Mouse (Mus musculus): ENCODE measurements around the gene Sh3bp4. TPM values are rescaled to one million over a fixed set of nuclear protein-coding genes. Genes with fewer than 3 reads are reported as not detected.

The Sh3bp4 gene
- polyA plus RNA-seq, 1 experiment from 2014 or later: 7.6 TPM

DNA sequence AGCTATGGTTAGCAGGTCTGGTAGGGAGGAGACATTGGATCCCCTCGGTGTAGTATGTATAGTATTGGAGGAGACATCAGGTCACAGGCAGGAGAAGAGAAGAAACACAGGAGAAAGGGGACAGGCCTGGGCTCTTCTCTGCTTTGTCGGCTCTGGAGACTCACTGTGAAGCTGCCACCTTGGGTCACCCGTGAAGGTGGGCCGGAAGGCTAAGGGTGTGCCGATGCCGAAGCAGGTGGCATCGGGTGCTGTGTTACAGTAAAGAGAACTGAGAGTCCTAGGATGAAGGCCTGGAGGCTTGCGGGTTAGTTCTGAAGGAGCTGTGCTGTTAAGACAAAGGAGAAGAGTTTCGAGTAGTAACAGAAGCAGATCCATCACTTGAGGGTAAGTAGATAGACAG lies 6.6 kb downstream of the Sh3bp4 start:
- DNase-seq (ENCODE audit: low spot score) (no peak), ATAC-seq (ENCODE audit: low FRiP score, low TSS enrichment) (no peak)
- Histone ChIP-seq H3K9me3 (ENCODE audit: control insufficient read depth, low read length) (no peaks in the 10 kb centered on the region), H3K4me1 (replicated peaks; ENCODE audit: control insufficient read depth, insufficient read depth) (peaks cover 3% of the 10 kb centered on the region; the same call in 1 of the 2 replicates), H3K27me3 (ENCODE audit: control insufficient read depth, insufficient read depth, low read length) (no peaks in the 10 kb centered on the region), H3K27ac (replicated peaks) (no peak overlapping the region), H3K9ac (ENCODE audit: low read length) (no peak overlapping the region), H3K4me2 (replicated peaks; ENCODE audit: low read depth) (no peak overlapping the region), H3K36me3 (ENCODE audit: control insufficient read depth, insufficient read depth, low read length) (no peaks in the 10 kb centered on the region), H3K4me3 (ENCODE audit: low read depth, low read length) (no peak overlapping the region)
- 81% methylated on average over 9 of the region's 9 CpGs for WGBS
- no peak for TF ChIP-seq EP300 (optimal IDR thresholded peaks at IDR 0.05)
- no peak for TF ChIP-seq CTCF (IDR thresholded peaks at IDR 0.05; ENCODE audit: low read depth)

DNA sequence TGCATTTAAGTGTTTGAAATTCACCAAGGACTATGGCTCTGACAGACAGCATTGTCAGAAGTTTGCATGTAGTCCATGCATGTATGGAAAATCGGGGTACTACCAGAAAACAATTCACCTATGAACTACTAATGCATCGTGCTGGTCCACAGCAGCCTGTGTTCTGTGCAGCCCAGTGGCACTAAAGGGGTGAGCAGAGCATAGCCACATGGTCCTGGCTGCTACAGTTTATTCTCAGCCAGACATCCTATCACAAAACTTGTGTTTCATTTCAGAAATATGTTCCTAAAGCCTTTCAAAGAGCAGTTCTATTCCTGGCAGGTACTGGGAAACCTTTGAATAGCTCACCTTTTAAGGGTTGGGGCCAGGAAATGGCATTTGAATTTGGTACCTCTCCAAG lies 8.0 kb downstream of the Sh3bp4 start:
- DNase-seq (ENCODE audit: low spot score): no peak
- TF ChIP-seq EP300 (optimal IDR thresholded peaks at IDR 0.05) (no peak), CTCF (IDR thresholded peaks at IDR 0.05; ENCODE audit: low read depth) (no peak)
- no peak for ATAC-seq (ENCODE audit: low FRiP score, low TSS enrichment)
- H3K27ac ChIP-seq (replicated peaks): no peak overlapping the region
- no peaks in the 10 kb centered on the region; the same call in 1 of the 2 replicates for H3K4me1 ChIP-seq (replicated peaks; ENCODE audit: control insufficient read depth, insufficient read depth)
- H3K9ac ChIP-seq (ENCODE audit: low read length): no peak overlapping the region
- H3K9me3 ChIP-seq (ENCODE audit: control insufficient read depth, low read length): no peaks in the 10 kb centered on the region
- no peak overlapping the region for H3K4me2 ChIP-seq (replicated peaks; ENCODE audit: low read depth)
- no peaks in the 10 kb centered on the region for H3K36me3 ChIP-seq (ENCODE audit: control insufficient read depth, insufficient read depth, low read length)
- H3K27me3 ChIP-seq (ENCODE audit: control insufficient read depth, insufficient read depth, low read length): no peaks in the 10 kb centered on the region
- H3K4me3 ChIP-seq (ENCODE audit: low read depth, low read length): no peak overlapping the region
- WGBS: 69% methylated on average over 2 of the region's 2 CpGs

DNA sequence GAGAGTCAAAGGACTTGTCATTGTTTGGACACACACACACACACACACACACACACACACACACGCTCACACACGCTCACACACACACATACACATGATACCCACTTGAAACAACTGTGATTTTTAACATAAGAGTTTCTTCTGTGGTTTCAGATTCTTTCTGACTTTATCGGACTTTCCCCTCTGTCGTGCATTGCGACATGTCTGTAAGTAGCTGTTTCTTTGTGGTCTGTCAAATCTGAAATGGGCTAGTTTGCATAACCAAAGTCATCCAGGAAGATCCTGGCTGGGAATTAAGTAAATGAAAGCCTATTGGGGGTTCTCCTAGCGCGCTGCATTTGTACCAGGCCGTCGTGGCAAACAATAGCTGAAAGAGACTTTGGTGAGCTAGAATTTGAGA lies 8.5 kb downstream of the Sh3bp4 start:
- DNase-seq (ENCODE audit: low spot score): no peak
- Histone ChIP-seq H3K27ac (replicated peaks) (no peak overlapping the region), H3K9me3 (ENCODE audit: control insufficient read depth, low read length) (no peaks in the 10 kb centered on the region), H3K9ac (ENCODE audit: low read length) (no peak overlapping the region), H3K4me2 (replicated peaks; ENCODE audit: low read depth) (no peak overlapping the region), H3K27me3 (ENCODE audit: control insufficient read depth, insufficient read depth, low read length) (no peaks in the 10 kb centered on the region), H3K36me3 (ENCODE audit: control insufficient read depth, insufficient read depth, low read length) (no peaks in the 10 kb centered on the region), H3K4me3 (ENCODE audit: low read depth, low read length) (no peak overlapping the region), H3K4me1 (replicated peaks; ENCODE audit: control insufficient read depth, insufficient read depth) (no peaks in the 10 kb centered on the region; the same call in 1 of the 2 replicates)
- 58% methylated on average over 9 of the region's 9 CpGs for WGBS
- no peak for ATAC-seq (ENCODE audit: low FRiP score, low TSS enrichment)
- no peak for TF ChIP-seq EP300 (optimal IDR thresholded peaks at IDR 0.05)
- no peak for TF ChIP-seq CTCF (IDR thresholded peaks at IDR 0.05; ENCODE audit: low read depth)

DNA sequence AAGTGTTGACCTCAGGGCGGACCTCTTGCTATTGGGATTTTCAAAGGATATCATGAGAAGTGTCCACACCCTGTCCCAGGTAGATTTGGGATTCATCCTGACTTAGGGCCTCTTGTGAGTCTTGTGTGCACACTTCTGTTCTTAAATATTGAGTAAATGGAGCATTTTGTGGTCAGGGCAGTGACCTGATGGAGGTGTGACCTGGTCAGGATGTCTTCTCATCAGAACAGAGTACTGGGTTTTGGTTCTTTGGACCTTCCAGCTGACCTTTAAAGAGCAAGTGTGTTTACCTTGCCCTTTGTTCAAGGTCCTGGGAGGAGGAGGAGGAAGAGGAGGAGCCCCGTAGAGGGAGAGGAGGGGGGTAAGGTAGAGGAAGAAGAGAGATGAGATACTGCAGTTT lies 9.0 kb downstream of the Sh3bp4 start:
- H3K27me3 ChIP-seq (ENCODE audit: control insufficient read depth, insufficient read depth, low read length): no peaks in the 10 kb centered on the region
- no peaks in the 10 kb centered on the region for H3K9me3 ChIP-seq (ENCODE audit: control insufficient read depth, low read length)
- TF ChIP-seq CTCF (IDR thresholded peaks at IDR 0.05; ENCODE audit: low read depth) (no peak), EP300 (optimal IDR thresholded peaks at IDR 0.05) (no peak)
- H3K4me1 ChIP-seq (replicated peaks; ENCODE audit: control insufficient read depth, insufficient read depth): no peaks in the 10 kb centered on the region; the same call in 1 of the 2 replicates
- H3K27ac ChIP-seq (replicated peaks): no peak overlapping the region
- H3K4me2 ChIP-seq (replicated peaks; ENCODE audit: low read depth): no peak overlapping the region
- H3K9ac ChIP-seq (ENCODE audit: low read length): no peak overlapping the region
- 51% methylated on average over 2 of the region's 2 CpGs for WGBS
- H3K36me3 ChIP-seq (ENCODE audit: control insufficient read depth, insufficient read depth, low read length): no peaks in the 10 kb centered on the region
- no peak for ATAC-seq (ENCODE audit: low FRiP score, low TSS enrichment)
- H3K4me3 ChIP-seq (ENCODE audit: low read depth, low read length): no peak overlapping the region
- DNase-seq (ENCODE audit: low spot score): no peak

DNA sequence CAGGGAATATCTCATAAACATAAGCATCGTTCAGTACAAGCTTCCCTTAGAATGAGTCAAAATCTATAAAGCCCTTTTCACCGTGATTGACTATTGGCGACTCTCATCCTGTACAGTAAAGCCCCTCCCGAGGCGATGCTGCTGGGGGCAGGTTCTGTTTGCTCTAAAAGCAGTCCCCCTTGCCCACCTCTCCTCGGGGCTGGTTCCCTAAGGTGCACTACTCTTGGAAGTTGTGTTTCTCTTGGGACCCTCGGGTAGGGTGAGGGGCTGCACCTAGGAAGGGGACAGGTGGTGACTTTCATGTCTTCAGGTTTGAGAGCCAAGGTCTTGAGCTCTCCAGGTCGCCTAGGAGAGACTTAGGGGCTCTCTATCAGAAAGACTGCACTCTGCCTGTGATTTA lies 10.2 kb downstream of the Sh3bp4 start:
- 68% methylated on average over 8 of the region's 8 CpGs for WGBS
- H3K36me3 ChIP-seq (ENCODE audit: control insufficient read depth, insufficient read depth, low read length): no peaks in the 10 kb centered on the region
- no peak for TF ChIP-seq CTCF (IDR thresholded peaks at IDR 0.05; ENCODE audit: low read depth)
- TF ChIP-seq EP300 (optimal IDR thresholded peaks at IDR 0.05): no peak
- H3K9ac ChIP-seq (ENCODE audit: low read length): no peak overlapping the region
- H3K27me3 ChIP-seq (ENCODE audit: control insufficient read depth, insufficient read depth, low read length): no peaks in the 10 kb centered on the region
- DNase-seq (ENCODE audit: low spot score) (no peak), ATAC-seq (ENCODE audit: low FRiP score, low TSS enrichment) (no peak)
- H3K4me3 ChIP-seq (ENCODE audit: low read depth, low read length): no peak overlapping the region
- no peaks in the 10 kb centered on the region for H3K9me3 ChIP-seq (ENCODE audit: control insufficient read depth, low read length)
- H3K27ac ChIP-seq (replicated peaks): no peak overlapping the region
- H3K4me1 ChIP-seq (replicated peaks; ENCODE audit: control insufficient read depth, insufficient read depth): no peaks in the 10 kb centered on the region; the same call in 1 of the 2 replicates
- no peak overlapping the region for H3K4me2 ChIP-seq (replicated peaks; ENCODE audit: low read depth)

DNA sequence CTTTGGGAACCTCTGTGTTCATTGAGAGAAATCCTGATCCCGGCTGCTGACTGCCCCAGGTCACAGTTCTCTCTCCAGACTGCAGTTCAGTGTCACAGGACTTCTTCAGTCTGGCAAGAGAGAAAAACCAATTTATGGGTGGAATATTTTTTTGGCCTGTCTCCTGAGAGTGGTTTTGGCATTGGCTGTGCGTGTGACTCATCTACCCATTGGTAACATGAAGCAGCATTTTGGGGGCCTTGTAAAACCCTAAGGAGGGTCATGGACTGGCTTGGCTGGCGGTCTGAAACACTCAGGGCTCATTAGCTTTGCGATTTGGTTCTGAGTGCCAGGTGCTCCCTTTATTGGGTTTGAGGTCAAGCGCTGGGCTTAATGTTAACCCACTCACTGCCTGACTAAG lies 10.6 kb downstream of the Sh3bp4 start:
- no peak for DNase-seq (ENCODE audit: low spot score)
- Histone ChIP-seq H3K9me3 (ENCODE audit: control insufficient read depth, low read length) (no peaks in the 10 kb centered on the region), H3K9ac (ENCODE audit: low read length) (no peak overlapping the region), H3K36me3 (ENCODE audit: control insufficient read depth, insufficient read depth, low read length) (no peaks in the 10 kb centered on the region), H3K4me2 (replicated peaks; ENCODE audit: low read depth) (no peak overlapping the region), H3K4me3 (ENCODE audit: low read depth, low read length) (no peak overlapping the region), H3K4me1 (replicated peaks; ENCODE audit: control insufficient read depth, insufficient read depth) (no peaks in the 10 kb centered on the region; the same call in 1 of the 2 replicates), H3K27ac (replicated peaks) (no peak overlapping the region), H3K27me3 (ENCODE audit: control insufficient read depth, insufficient read depth, low read length) (no peaks in the 10 kb centered on the region)
- ATAC-seq (ENCODE audit: low FRiP score, low TSS enrichment): no peak
- WGBS: 72% methylated on average over 5 of the region's 5 CpGs
- no peak for TF ChIP-seq CTCF (IDR thresholded peaks at IDR 0.05; ENCODE audit: low read depth)
- TF ChIP-seq EP300 (optimal IDR thresholded peaks at IDR 0.05): no peak

Measured in stomach, postnatal 0 days (tissue).